Mouse (Mus musculus) megakaryocyte progenitor cell, adult 5-6 weeks (primary cell): ENCODE data around the gene Lsm5. TPM values are rescaled to one million over a fixed set of nuclear protein-coding genes. Genes with fewer than 3 reads are reported as not detected.

Experiments used
- ATAC-seq: replicated peaks from 2 replicates; pipeline ENCODE4 v1.8.0; 2016; ENCODE audit warnings: mild to moderate bottlenecking, moderate TSS enrichment, inconsistent platforms; ENCODE audit not compliant: poor library complexity
- total RNA-seq, 2 experiments: library from RNA; stranded (forward) in 1 of 2; stranded (reverse) in 1 of 2; fragments of 157-497, 149-512 nt in 1 of 2; fragments of 200-1000 nt in 1 of 2; gene quantifications; 2 replicates each; pipeline versions ENCODE4 v1.2.3 to v1.2.4; 2015 to 2017

Gene Lsm5
- 103 and 126 TPM in 2 replicates for total RNA-seq (2015)
- total RNA-seq (2017): 135 and 200 TPM in 2 replicates

DNA sequence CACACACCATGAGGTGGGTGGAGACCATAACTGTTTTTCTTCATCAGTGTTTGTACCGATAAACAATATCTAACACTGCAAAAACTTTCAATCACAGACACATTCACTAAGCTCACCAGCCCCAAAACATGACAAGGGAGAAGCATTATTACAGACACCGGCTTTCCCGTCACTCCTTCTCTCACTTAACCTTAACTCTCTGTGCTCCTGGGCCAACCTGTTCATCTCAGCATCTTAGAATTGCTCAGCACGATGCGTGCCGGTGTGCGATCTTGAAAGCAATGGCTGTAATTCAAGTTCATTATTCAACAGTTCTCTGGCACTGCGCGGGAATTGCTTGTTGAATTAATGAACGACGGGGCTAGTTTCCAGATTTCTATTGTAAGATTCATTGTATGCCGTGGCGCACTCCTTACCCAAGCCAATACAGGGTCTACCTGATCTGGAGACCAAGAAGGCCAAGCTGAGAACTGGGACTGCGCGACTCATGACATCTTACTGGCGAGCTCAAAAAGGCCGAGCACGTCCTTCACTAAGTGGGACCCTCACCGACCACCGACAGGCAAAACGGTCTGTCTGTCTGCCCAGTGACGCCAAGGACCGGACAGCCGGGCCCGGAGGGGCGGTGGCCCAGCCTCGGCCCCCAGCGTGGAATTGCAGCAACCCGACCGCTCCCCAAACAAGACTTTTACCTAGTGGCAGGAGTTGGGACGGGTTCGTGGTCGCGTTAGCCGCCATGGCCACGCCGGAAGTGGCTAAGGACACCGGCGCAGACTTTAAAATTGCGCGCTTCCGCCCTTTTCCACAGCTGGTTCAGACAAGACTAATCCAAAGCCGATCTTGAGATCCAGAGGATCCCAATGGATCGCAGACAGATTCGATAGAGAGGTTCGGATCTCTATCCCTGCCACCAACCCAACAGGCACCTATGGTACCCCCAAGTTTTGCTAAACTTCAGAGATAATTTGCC is at the start of gene Lsm5:
Lsm5 (minus strand) TSS at position 780 of the 970 bp plus-strand sequence.
- peak; percentile 100 for ATAC-seq

DNA sequence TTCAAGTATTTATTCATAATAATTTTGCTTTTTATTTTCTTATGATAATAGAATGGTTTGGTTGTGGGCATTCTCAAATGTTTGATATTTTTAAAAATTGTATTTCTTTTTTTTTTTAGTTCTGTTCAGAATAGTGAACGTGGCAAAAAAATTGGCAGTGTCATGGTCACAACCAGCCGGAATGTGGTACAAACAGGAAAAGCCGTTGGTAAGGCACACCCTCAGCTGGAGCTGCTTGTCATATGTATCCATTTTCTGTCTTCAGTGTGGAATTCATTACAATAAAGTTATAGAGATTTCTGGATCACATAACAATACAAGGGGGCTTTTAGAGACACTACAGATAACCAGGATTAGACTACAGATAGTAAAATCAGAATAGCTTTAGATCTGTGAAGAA is 49.2 kb upstream of the Lsm5 start:
- ATAC-seq: 0 out of 2 replicates have a peak, but pooled peaks have one; percentile 50

GRCm38 (mm10) chr6:56745950-56746543 is 41.5 kb upstream of the Lsm5 start:
- peak; percentile 48 for ATAC-seq

GRCm38 (mm10) chr6:56732545-56732944 is 28.0 kb upstream of the Lsm5 start:
- no peak for ATAC-seq

DNA sequence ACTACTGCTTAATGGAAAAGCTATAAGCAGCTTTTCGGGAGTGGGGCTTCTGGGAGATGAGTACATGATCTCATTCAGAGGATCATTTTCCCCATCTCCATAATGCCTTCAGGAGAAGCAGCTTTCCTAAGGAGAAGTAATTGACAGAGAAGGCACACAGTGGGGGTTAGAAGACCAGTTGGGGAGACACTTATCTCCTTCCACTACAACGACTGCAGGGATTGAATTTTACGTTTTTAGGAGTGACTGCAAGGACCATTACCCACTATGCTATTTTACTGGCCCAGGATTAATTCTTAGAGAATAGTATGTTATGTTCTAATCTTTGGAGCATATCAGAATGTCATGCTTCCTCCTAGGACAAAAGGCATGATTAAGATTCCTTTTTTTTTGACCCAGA is 16.4 kb upstream of the Lsm5 start:
- ATAC-seq: no peak

- no peak for ATAC-seq
Observed at GRCm38 (mm10) chr6:56719071-56719470, 14.6 kb upstream of the Lsm5 start.

DNA sequence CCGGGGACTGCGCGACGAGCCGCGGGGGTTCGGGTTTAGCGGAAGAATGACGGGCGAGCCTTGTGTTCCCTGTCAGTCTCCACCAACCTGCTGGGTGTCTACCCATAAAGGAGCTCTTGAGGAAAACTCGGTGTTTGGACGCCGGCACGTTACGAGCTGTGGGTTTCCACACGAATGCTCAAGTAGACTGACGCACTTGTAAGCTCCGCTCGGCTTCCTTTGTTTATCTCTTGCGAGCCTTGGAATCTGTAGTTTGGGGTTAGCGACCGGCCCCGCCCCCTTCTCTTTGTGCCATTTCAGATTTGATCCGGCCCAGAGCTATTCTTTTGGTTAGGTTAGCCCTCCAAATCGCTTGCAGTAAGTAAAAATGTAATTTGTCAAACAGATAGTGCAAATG is 10.8 kb upstream of the Lsm5 start:
- ATAC-seq: peak; percentile 22

DNA sequence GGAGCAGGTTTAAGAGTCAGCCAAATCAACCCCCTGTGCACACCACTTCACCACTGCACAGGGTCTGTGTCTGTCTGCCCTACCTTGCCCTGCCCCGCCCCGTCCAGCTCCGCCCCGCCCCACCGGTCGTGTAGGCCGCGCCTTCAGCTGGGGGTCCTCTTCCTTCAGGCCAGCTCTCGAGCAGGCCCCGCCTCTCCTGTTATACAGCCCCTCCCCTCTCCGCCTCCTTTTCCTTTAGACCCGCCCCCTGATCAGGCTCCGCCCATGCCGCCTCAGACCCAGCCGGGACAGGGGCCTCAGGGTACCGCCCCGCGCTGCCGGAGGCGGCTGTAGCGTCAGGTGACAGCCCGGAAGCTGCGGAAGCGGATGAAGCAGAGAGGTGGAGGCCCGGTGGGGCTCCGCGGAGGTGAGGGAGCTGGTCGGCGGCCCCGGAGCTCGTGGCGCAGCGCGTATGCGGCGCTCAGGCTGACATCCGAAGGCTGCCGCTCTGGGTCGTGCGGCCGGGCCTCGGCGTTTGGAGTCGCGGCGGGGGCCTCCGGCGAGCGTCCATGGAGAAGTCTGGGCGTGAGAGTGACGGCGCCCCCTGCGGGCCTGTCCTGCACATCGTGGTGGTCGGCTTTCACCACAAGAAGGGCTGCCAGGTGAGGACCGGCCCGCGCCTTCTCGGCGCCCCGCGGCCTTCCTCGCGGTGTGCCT is 10.2 kb upstream of the Lsm5 start, which contains the start of gene Avl9:
Avl9 (plus strand) TSS at position 326 of the 696 bp plus-strand sequence.
- ATAC-seq: peak; percentile 95

DNA sequence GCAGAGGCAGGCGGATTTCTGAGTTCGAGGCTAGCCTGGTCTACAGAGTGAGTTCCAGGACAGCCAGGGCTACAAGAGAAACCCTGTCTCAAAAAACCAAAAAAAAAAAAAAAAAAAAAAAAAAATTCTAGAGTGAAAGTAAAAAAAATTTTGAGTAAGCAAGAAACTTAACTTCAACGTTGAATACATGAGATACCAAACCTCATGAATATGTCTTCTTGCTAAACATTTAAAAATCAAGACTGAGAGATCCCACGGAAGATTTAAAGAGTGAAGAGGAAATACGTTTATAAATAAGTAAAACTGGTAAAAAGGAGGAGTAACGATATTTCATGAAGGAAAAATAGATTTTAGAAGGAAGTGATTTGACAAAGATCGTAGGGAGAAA is 9.7 kb upstream of the Lsm5 start:
- ATAC-seq: no peak

DNA sequence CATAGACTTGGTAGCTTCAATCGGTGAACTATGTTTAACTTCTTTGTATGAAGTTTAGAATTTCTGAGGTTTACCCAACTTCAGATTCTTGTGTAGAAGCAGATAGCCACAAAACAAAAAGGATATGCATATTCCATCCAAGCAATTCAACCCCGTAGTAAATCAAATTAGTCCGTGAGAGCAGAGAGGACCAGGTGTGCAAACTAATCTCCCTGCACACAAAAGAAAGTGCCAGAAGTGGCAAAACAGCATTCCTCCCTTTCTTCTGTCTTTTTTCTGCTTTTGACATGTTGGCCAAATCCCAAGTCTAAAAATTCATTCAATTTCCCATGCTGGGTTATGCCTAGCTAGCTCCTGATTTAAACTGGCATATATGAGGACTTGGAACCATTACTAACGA is 12.1 kb downstream of the Lsm5 start:
- ATAC-seq: no peak

DNA sequence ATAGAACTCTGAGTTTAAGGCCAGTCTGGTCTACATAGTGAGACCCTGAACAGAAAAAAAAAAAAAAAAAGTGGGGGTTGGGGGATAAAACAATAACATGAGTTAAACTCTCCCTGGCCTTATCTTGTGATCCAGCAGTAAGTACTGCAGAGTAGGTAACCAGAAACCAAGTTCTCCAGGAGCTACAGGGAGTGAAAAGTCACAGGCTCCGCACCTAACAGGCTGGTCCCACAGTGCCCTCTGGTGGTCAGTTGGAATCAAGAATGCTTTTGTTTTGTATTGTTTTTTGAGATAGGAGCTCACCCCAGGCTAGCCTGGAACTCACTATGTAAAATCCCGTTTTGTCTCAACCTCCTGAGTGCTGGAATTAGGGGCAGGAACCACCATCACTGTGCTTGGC is 13.3 kb downstream of the Lsm5 start:
- peak; percentile 99 for ATAC-seq

DNA sequence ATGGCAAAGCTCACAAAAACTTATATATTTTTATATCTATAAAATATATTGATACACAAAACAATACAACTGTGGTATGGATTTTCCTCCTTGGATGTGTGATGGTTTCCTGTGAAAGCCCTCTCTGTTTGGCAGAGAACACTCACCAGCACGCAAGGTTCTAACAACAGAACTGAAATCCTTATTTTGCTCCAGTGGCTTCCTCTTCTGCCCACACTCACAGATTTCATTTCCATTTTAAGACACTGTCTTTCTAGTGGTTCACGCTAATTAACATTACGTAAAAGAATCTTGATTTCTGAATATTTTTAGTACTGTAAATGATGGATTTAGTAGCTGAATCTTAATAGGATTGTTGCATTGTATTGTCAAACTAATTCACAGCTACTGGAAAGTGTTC is 16.3 kb downstream of the Lsm5 start:
- no peak for ATAC-seq

DNA sequence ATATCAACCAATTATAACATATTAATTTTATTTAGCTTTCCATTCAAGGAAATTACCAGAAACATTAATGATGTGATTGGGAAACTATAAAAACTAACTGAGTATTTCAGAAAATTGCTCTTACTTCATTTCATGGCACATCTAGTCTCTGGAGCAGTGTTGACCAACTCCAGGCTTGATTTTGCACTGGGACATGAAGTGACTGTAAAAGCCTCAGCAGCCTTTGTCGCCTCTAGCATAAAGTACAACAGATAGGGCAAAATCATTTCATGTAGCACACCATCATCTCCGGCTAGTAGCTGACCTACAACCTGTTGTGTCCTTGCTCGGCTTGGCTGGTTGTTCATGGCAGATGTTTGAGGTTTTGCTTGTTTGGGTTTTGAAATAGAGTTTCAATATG is 40.1 kb downstream of the Lsm5 start:
- ATAC-seq: no peak

- no peak for ATAC-seq
Observed at GRCm38 (mm10) chr6:56655393-56655792, 49.1 kb downstream of the Lsm5 start.

- ATAC-seq: peak; percentile 54
Observed at GRCm38 (mm10) chr6:56652121-56652592, 52.4 kb downstream of the Lsm5 start.

Other genes starting within 250 kb of the Lsm5 start
- 0.29 and 0.39 TPM in 2 replicates for gene Pde1c, start 135.6 kb downstream of the Lsm5 start, total RNA-seq (2015)
- 0.71 TPM in 1 of 2 replicates, not detected in the other for gene Pde1c, start 135.6 kb downstream of the Lsm5 start, total RNA-seq (2017)
- 21.1 and 23.2 TPM in 2 replicates for gene Avl9, start 10.2 kb upstream of the Lsm5 start, total RNA-seq (2015)
- gene Avl9, start 10.2 kb upstream of the Lsm5 start, total RNA-seq (2017): 19.7 and 22.2 TPM in 2 replicates
- 32.0 and 32.6 TPM in 2 replicates for gene Kbtbd2, start 93.1 kb upstream of the Lsm5 start, total RNA-seq (2015)
- 32.5 and 33.5 TPM in 2 replicates for gene Kbtbd2, start 93.1 kb upstream of the Lsm5 start, total RNA-seq (2017)
- gene Fkbp9, start 127.3 kb upstream of the Lsm5 start, total RNA-seq (2015): 4.3 and 5.1 TPM in 2 replicates
- gene Fkbp9, start 127.3 kb upstream of the Lsm5 start, total RNA-seq (2017): 11.6 and 12.1 TPM in 2 replicates
- gene Nt5c3, start 219.2 kb upstream of the Lsm5 start, total RNA-seq (2015): 87.8 and 89.5 TPM in 2 replicates
- 51.0 and 57.2 TPM in 2 replicates for gene Nt5c3, start 219.2 kb upstream of the Lsm5 start, total RNA-seq (2017)
- 0.29 and 0.37 TPM in 2 replicates for gene Vmn1r4, start 219.3 kb upstream of the Lsm5 start, total RNA-seq (2015)
- gene Vmn1r4, start 219.3 kb upstream of the Lsm5 start, total RNA-seq (2017): 0.54 and 0.58 TPM in 2 replicates